Mouse (Mus musculus) embryonic stem cell, embryonic (primary cell): ENCODE measurements around the gene Stac2.

Source experiments
- CTCF ChIA-PET, 4 experiments: fragments of 300-600 bp in 2 of 4; fragments of 350-600 bp in 2 of 4; sonication (Branson Sonifier 250); formaldehyde crosslinking; loops; one replicate each; lab custom pipeline; 2022; ENCODE audit warnings: inconsistent platforms in 2 of 4; lab: Charles Lee
- POLR2A ChIA-PET, 4 experiments: fragments of 300-600 bp in 2 of 4; fragments of 350-600 bp in 2 of 4; sonication (Branson Sonifier 250); formaldehyde crosslinking; loops; one replicate each; lab custom pipeline; 2022; ENCODE audit warnings: antibody characterized with exemption in 4 of 4, inconsistent platforms in 1 of 4; lab: Charles Lee

The Stac2 gene

DNA sequence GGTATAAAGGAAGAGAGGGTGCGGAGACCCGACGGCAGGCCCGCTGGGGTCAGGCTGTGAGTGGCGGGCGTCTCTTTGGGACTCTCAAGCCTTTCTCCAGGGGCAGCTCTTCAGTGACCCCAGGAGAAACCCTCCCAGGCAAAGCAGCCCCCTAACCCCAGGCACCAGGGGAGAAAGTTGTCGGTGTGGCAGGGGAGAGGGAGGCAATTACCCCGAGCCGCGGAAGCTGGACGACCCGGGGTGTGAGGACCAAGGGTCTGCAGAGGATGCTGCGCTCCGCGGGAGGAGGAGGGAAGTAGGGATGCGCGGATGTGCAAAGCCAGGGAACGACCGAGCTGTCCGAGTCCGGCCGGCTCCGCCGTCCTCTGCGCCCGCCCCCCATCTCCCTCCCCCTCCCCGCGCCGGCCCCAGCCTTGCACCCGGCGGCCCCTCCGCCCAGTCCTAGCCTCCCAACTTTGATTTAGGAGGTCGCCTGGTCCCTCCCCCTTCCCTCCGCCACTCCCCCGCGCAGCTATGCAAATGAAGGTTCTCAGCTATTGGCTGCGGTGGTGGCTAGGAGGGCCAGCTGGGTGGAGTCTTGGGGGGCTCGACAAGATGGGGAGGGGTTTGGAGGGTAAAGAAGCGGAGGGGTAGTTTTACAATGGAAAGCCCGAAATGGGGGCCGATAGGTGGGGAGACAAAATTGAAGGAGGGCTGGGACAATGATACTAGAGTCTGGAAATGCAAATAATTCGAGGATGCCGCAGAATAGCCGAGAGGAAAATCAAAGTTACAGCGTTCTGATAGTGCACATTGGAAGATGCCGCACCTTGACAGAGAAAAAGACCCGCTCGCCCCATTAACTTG, at the start of gene Stac2:
TSS of gene Stac2 (minus strand) at position 474 of the 846 bp plus-strand sequence.
- ChIA-PET POLR2A (interaction anchor here in 3 of 4 experiments (0.6 to 4.4 kb wide), 47 partner anchors 9 to 636 kb away, joined by 3 to 38 read pairs (median 5); partner anchors contain the start of genes Rpl19 (in 3 of the 3), Cacnb1 (in 2 of the 3), Fbxl20 (in 2 of the 3) and Fbxo47 (in 2 of the 3)), CTCF (interaction anchor here (0.6 to 1.3 kb wide), 9 partner anchors 10 to 1217 kb away, joined by 3 to 7 read pairs (median 3); no protein-coding TSS in a partner anchor)

- ChIA-PET CTCF (interaction anchor here in 3 of 4 experiments (0.5 to 0.9 kb wide), 3 partner anchors 10 to 172 kb away, joined by 3 to 4 read pairs (median 3); no protein-coding TSS in a partner anchor), POLR2A (interaction anchor here in 2 of 4 experiments (0.7 to 1.2 kb wide), 5 partner anchors 26 to 272 kb away, joined by 3 to 4 read pairs (median 3); no protein-coding TSS in a partner anchor)
These were observed 48.1 kb upstream of the Stac2 start for GRCm38 (mm10) chr11:98101332-98101731.

DNA sequence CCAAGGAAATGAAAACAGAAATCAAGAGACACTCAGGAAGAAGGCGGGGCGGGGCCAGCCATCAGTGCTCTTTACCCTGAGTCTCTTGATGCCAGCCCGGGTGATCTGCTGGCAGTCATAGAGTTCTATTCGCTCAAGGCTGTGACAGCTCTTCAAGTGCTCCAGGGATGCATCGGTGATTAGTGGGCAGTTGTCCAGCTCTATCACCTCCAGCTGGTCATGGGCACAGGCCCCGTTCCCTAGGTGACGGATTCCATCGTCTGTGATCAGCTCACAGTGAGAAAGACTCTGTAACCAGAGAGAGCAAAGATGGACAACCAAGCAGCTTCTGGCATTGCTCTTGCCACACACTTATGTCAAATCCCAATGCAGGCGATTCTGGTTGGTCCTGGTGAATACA, 37.3 kb upstream of the Stac2 start:
- CTCF ChIA-PET: interaction anchor here in 1 of 4 experiments (0.6 kb wide), 2 partner anchors 31 to 301 kb away, joined by 3 to 12 read pairs; no protein-coding TSS in a partner anchor
- POLR2A ChIA-PET: interaction anchor here in 2 of 4 experiments (0.9 to 1.4 kb wide), 6 partner anchors 8 to 87 kb away, joined by 3 to 4 read pairs (median 3); no protein-coding TSS in a partner anchor

DNA sequence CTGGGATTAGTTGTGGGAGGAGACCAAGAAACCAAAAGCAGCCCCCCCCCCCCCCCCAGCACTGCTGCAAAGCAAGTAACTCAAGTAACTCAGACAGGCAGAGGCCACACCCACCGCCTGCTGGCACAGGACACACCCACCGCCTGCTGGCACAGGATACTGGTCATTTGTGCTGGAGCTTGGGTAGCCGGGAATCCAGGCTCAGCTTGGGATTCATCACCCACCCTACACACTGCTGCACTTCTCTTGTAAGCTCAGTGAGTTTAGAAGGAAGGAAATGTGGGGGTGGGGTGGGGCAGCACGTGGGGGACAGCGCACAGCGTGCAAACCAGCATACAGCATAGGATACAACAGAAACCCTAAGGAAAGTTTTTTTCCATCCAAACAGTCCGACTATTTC, 35.0 kb upstream of the Stac2 start:
- CTCF ChIA-PET: interaction anchor here in 1 of 4 experiments (0.6 to 2.0 kb wide), 6 partner anchors 69 to 682 kb away, joined by 3 to 10 read pairs (median 4); no protein-coding TSS in a partner anchor
- POLR2A ChIA-PET: interaction anchor here in 3 of 4 experiments (0.6 to 4.1 kb wide), 9 partner anchors 9 to 84 kb away, joined by 3 to 31 read pairs (median 5); no protein-coding TSS in a partner anchor

- ChIA-PET CTCF (interaction anchor here (0.6 to 2.0 kb wide), 10 partner anchors 11 to 599 kb away, joined by 3 to 10 read pairs (median 4); no protein-coding TSS in a partner anchor), POLR2A (interaction anchor here (0.6 to 4.1 kb wide), 26 partner anchors 11 to 423 kb away, joined by 3 to 31 read pairs (median 3); partner anchors contain the start of genes Rpl19 (in 2 of the 4) and Stac2 (in 1 of the 4))
These were observed 33.3 kb upstream of the Stac2 start for GRCm38 (mm10) chr11:98086574-98086973.

DNA sequence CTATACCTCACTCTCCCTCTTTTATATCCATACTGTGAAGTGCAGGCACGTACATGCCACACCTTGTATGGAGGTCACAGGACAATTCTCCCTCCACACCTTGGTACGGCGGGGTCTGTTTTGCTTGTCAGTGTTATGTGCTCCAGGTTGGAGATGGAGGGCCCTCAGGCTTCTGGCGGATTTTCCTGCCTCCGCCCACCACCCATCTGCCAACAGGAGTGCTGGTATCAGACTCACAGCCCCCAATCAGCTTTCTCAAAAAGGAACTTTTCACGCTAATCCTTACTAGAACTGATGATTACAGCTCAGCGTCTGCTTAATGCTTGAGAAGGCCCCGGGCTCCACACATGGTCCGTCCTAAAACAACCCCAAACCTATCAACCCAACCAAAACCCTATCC, 32.9 kb upstream of the Stac2 start:
- CTCF ChIA-PET: interaction anchor here (0.6 to 2.0 kb wide), 8 partner anchors 11 to 256 kb away, joined by 3 to 10 read pairs (median 4); no protein-coding TSS in a partner anchor
- POLR2A ChIA-PET: interaction anchor here (0.6 to 4.1 kb wide), 18 partner anchors 11 to 422 kb away, joined by 3 to 31 read pairs (median 3); partner anchors contain the start of genes Rpl19 (in 1 of the 4) and Stac2 (in 1 of the 4)

GRCm38 (mm10) chr11:98082745-98083144, 29.5 kb upstream of the Stac2 start:
- CTCF ChIA-PET: interaction anchor here in 1 of 4 experiments (1.0 kb wide), 1 partner anchor 110 kb away, joined by 4 read pairs; no protein-coding TSS in a partner anchor
- POLR2A ChIA-PET: interaction anchor here in 2 of 4 experiments (0.6 to 2.0 kb wide), 10 partner anchors 8 to 306 kb away, joined by 3 to 7 read pairs (median 3); partner anchors contain the start of gene Fbxl20 (in 1 of the 2)

DNA sequence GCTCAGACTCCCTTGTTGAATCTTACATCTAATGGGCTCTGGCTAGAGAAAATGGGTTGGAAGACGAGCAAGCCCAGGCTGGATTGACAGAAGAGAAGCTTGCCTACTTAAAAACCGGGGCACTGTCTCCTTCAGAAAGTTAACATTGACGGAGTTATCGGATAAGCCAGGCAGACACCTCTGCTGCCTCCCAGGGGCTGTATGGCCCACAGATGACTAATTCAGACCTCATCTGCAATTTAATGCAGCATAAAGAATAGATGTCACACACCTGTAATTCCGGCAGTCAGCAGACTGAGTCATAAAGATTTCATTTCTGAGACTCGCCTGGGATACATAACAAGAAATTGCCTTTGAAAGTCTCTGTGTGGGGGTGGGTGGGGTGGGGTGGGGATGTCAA, 27.2 kb upstream of the Stac2 start:
- ChIA-PET POLR2A (interaction anchor here in 3 of 4 experiments (0.6 to 1.2 kb wide), 5 partner anchors 13 to 57 kb away, joined by 3 read pairs; partner anchors contain the start of gene Stac2 (in 1 of the 3)), CTCF (no interaction called here)

DNA sequence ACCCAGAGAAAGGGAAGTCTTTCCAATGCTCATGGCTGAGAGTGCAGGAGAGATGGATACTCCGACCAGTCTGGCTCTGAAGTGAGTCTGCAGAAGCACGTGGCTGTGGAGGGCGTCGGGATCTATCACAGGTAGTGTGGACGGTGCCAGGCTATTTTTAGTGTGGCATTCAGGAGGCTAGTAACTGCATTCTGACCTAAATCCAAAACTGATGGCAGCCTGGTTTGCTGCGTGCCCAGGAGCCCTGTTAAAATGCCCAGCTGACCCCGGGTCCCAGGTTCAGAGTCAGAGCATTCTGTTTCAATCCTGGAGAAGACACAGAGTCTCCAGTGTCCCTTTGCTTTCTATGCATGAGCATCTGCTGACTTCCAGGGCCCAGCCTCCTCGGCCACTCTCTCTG, 23.8 kb upstream of the Stac2 start:
- ChIA-PET POLR2A (interaction anchor here in 3 of 4 experiments (0.9 to 2.3 kb wide), 10 partner anchors 9 to 57 kb away, joined by 3 to 11 read pairs (median 4); no protein-coding TSS in a partner anchor), CTCF (no interaction called here)

GRCm38 (mm10) chr11:98075195-98075808, 22.0 kb upstream of the Stac2 start:
- CTCF ChIA-PET: interaction anchor here (0.6 to 2.3 kb wide), 43 partner anchors 8 to 430 kb away, joined by 3 to 23 read pairs (median 4); partner anchors contain the start of gene Stac2 (in 1 of the 4)
- POLR2A ChIA-PET: interaction anchor here (0.6 to 4.2 kb wide), 59 partner anchors 9 to 1959 kb away, joined by 3 to 35 read pairs (median 4); partner anchors contain the start of genes Rpl19 (in 2 of the 4), Stac2 (in 2 of the 4), Cacnb1 (in 1 of the 4) and Fbxl20 (in 1 of the 4)

DNA sequence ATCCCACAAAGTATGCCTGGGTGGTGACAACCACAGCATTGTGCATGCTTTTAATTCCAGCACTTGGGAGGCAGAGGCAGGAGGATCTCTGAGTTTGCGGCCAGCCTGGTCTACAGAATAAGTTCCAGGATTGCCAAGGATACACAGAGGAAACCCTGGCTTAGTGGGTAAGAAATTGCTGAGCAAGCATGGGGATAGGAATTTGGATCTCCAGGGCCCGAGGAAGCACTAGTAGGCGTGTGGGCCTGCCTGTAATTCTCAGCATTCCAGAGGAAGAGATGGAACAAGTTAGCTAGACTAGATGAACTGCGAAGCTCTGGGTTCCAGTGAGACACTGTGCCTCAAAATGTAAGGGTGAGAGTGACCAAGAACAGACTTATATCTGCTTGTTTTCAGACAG, 20.2 kb upstream of the Stac2 start:
- POLR2A ChIA-PET: interaction anchor here (0.9 to 4.2 kb wide), 10 partner anchors 9 to 48 kb away, joined by 3 to 35 read pairs (median 6); partner anchors contain the start of gene Stac2 (in 1 of the 4)
- CTCF ChIA-PET: no interaction called here

DNA sequence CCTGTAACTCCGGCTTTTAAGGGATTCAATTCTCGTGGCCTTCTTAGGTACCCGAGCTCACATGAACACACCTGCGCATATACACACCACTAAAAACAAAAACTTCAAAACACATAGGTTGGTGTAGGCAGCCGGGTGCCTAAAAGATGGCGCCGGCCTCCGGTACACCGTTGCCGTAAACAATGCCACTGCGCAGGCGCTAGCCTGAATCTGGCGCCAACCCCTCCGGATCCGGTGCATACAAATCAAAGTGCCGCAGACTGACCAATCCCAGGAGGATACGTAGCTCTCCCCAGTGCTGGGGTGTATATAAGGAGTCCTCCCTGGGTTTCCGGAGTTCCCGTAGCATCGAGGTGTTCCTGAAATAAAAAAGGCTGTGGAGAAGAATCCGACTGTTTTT, 14.0 kb upstream of the Stac2 start:
- CTCF ChIA-PET: interaction anchor here in 3 of 4 experiments (0.5 to 1.4 kb wide), 5 partner anchors 8 to 696 kb away, joined by 3 to 6 read pairs (median 3); no protein-coding TSS in a partner anchor
- POLR2A ChIA-PET: interaction anchor here (0.6 to 5.4 kb wide), 79 partner anchors 8 to 620 kb away, joined by 3 to 129 read pairs (median 4); partner anchors contain the start of genes Fbxl20 (in 3 of the 4), Stac2 (in 3 of the 4), Cacnb1 (in 2 of the 4) and Fbxo47 (in 2 of the 4)

- POLR2A ChIA-PET: interaction anchor here in 3 of 4 experiments (0.6 to 5.4 kb wide), 30 partner anchors 8 to 412 kb away, joined by 3 to 129 read pairs (median 6); partner anchors contain the start of genes Cdk12 (in 2 of the 3), Rpl19 (in 2 of the 3), Stac2 (in 2 of the 3) and Plxdc1 (in 1 of the 3)
- CTCF ChIA-PET: interaction anchor here in 1 of 4 experiments (0.6 to 0.9 kb wide), 3 partner anchors 46 to 161 kb away, joined by 3 read pairs; no protein-coding TSS in a partner anchor
These were observed 12.9 kb upstream of the Stac2 start for GRCm38 (mm10) chr11:98066201-98066600.

DNA sequence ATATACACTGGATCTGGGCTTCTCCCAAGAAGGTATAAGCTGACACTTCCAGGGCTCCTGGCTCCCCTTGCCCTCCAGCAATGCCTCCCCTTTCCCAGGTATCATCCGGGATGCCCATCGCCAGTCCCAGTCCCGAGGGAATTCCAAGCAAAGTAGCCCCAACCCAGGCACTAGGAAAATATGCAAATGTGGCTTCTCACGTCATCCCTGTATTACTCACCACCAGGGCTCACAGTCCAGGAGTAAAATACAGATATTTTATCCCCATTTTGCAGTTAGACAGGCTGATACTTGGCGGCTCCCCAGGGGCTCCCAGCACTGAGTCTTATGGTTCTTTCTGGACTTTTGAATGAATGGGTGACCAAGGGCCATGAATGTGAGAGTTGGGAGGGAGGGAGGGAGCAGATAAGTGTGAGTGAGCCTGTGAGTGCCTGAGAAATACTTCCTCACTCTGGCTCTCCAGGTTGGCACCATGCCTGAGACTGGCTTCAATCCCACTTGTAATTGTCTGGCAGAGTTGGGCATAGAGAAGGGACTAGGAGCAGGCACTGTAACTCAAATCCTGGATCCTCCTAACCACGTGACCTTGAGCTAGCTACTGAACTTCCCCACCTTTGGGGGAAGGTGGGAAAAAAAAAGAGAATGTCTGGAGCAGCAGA, 8.8 kb upstream of the Stac2 start:
- ChIA-PET CTCF (no interaction called here), POLR2A (interaction anchor here in 3 of 4 experiments (0.7 to 2.3 kb wide), 6 partner anchors 9 to 88 kb away, joined by 3 to 13 read pairs (median 6); partner anchors contain the start of genes Fbxl20 (in 1 of the 3) and Stac2 (in 1 of the 3))

DNA sequence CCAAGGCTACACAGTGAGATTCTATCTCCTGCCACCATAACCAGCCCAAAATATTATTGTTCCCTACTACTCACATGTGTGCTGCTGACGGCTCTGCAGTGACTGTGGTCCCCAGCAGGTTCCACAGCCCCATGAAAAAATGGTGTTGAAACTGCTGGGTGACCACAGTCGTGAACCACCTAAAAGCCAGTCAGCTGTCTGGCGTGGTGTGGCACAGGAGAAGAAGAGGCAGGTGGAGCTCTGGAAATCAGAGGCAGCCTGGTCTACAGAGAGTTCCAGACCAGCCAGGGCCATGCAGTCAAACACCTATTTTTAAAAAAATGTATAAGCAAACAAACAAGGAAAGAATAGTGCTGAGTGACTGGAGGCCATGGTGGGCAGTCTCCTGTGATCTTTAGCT, 8.2 kb upstream of the Stac2 start:
- ChIA-PET CTCF (no interaction called here), POLR2A (interaction anchor here in 3 of 4 experiments (0.7 to 6.7 kb wide), 5 partner anchors 10 to 88 kb away, joined by 3 to 60 read pairs (median 4); partner anchors contain the start of genes Fbxl20 (in 1 of the 3) and Rpl19 (in 1 of the 3))

- ChIA-PET CTCF (interaction anchor here in 1 of 4 experiments (4.6 kb wide), 1 partner anchor 15 kb away, joined by 23 read pairs; no protein-coding TSS in a partner anchor), POLR2A (interaction anchor here (0.6 to 6.7 kb wide), 19 partner anchors 7 to 678 kb away, joined by 3 to 129 read pairs (median 6); partner anchors contain the start of gene Rpl19 (in 1 of the 4))
These were observed 6.9 kb upstream of the Stac2 start for GRCm38 (mm10) chr11:98060104-98060692.
